Mouse (Mus musculus): Measurements from ENCODE around the gene Cnr1.

DNA sequence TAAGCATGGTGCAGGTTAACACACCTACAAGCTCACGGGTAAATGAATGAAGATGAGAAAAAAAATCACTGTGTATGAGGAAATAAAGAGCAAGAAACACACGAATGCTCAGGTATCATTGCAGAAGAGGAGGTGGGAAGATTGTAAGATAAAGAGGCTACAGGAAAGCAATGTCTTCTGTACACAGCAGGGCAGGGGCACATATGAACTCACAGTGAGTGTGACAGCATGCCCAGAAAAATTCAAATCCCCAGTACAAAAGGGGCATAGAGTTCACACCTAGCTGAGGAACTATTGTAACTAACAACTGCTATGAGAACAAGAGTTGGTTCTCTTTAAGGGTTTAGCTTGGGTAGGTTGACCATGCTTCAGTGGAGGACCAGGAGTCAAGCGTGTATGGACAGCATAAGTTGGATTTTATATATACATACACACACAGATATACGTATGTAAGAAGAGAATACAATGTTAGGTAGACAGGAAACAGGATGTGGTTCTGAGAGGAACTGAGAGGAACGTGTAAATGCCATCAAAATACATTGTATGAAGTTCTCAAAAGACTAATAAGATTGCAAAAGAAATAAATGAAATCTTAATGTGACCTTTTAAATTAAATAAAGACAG is 64.2 kb downstream of the Cnr1 start:
- TF ChIP-seq POLR2A (IDR thresholded peaks at IDR 0.05; ENCODE audit: extremely low read depth, insufficient read depth, low read length) (no peak), CTCF (IDR thresholded peaks at IDR 0.05; ENCODE audit: extremely low read depth, insufficient read depth, low read length) (no peak)
